In the genomic region with DNA sequence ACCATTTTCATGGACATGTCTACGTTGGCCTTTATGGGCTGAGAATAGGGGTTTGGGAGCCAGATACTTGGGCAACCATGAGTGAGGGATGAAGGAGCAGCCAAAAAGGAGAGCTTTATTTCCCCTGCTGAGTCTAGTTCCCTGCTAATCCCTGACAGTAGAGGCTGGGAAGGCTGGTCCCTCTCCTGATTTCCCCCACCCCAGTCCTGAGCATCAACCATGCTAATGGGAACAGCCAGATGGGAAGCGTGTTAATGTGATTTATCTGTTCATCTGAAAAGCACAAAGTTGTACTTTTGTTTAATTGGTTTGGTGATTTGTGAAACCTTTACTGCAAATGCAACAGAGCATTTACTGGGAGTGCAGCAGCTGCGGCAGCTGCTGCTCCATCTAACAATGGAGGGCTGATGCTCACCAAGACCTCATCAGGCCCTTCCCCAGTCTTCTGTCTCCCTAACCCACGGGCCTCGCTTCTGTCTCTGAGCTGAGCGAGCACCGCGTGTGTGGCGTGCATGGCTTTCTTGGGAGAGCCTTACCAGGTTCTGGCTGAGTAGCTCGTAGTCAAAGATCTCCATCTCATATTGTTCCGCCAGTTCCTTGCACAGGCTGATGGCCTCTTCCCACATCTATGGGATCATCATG, we compare ENCODE assay signal across 24 mouse cellular contexts. TPM values are rescaled to one million over a fixed set of nuclear protein-coding genes. Genes with fewer than 3 reads are reported as not detected.
"Had no signal": no experiment of that assay in that cellular context is flagged by ENCODE, and none has a peak within 500 bp of the region (broad histone marks: within the 10 kb centered on the region; RNA-seq: fewer than 3 reads in every experiment).

No protein-coding gene starts in this region.

- H3K4me3 ChIP-seq: liver, embryonic 12.5 days; midbrain, embryonic 12.5 days; myocyte had no signal

- H3K4me1 ChIP-seq: liver, embryonic 12.5 days; midbrain, embryonic 12.5 days had no signal

- H3K27me3 ChIP-seq: liver, embryonic 12.5 days had no signal

- DNase-seq: lung, adult 18-20 months; lung, embryonic 14.5 days; lung, postnatal 10 days; lung, postnatal 4 days; midbrain, embryonic 14.5 days; retina, postnatal 1 day; right cerebral cortex, adult 18-20 months; right cerebral cortex, postnatal 25 days; right cerebral cortex, postnatal 4 days; spleen, adult 18-20 months; thymus, adult 18-20 months; thymus, postnatal 14 days; thymus, postnatal 36 days had no signal

- H3K27ac ChIP-seq: liver, embryonic 12.5 days; liver, embryonic 14.5 days; midbrain, embryonic 12.5 days had no signal

- H3K9me3 ChIP-seq: liver, embryonic 12.5 days; midbrain, embryonic 12.5 days had no signal

- H3K36me3 ChIP-seq: liver, embryonic 12.5 days; midbrain, embryonic 12.5 days had no signal

- H3K9ac ChIP-seq: liver, embryonic 12.5 days; liver, embryonic 14.5 days; lung, embryonic 14.5 days; midbrain, embryonic 12.5 days had no signal

- H3K4me2 ChIP-seq: liver, embryonic 12.5 days; lung, embryonic 14.5 days; midbrain, embryonic 12.5 days had no signal

- ATAC-seq: liver, embryonic 12.5 days had no signal

RNA-seq across cellular contexts. Expression of a gene that starts 49.8 kb away (rescaled TPM):
- polyA plus RNA-seq: liver, adult 2 months; liver, embryonic 12.5 days; liver, embryonic 14.5 days; liver, embryonic 16.5 days; lung, embryonic 14.5 days; lung, embryonic 16.5 days; midbrain, embryonic 12.5 days; midbrain, embryonic 14.5 days; myocyte; neural tube, embryonic 14.5 days; small intestine, adult 2 months; stomach, embryonic 14.5 days; stomach, embryonic 16.5 days had no signal

RNA-seq across cellular contexts. Expression of a gene that starts 57.0 kb away (rescaled TPM):
- polyA plus RNA-seq: liver, adult 2 months; lung, embryonic 14.5 days; lung, embryonic 16.5 days; myocyte had no signal
